Mouse (Mus musculus): ENCODE results near the gene Klrb1c.
"Not testable (repeated sequence)": the region's sequence is repeated elsewhere in the genome, so short reads cannot be mapped to it uniquely, and the experiment has no call there.

Klrb1c gene

DNA sequence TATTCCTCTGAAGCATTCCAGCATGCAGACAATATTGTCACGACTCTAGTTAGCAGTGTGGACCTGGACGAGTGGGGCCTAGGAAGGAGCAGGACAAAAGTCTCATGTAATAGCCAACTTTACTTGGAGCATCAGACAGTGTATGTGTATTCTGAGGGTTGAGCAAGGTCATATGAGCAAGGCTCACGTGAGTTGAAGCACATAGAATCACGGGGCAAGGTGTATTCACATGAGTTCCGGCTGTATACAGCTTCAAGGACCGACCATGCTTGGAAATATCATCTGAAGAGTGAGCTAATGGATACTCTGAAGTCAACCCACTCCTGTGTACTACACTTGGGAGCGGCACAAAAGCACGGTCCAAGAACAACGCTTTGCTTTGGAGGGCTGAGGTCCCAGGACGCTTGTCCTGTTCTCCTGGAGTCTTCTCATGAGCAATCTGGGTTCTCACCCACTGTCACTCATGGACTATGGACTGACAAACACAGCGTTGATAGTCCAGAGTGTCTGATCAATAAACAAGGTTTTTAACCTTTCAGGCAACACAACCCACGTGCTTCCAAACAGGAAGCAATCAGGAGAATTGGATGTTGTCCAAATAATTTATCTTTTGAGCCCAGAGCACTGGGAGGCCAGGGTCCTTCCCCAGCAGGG is 34.1 kb downstream of the Klrb1c start:
- not testable (repeated sequence) for DNase-seq

DNA sequence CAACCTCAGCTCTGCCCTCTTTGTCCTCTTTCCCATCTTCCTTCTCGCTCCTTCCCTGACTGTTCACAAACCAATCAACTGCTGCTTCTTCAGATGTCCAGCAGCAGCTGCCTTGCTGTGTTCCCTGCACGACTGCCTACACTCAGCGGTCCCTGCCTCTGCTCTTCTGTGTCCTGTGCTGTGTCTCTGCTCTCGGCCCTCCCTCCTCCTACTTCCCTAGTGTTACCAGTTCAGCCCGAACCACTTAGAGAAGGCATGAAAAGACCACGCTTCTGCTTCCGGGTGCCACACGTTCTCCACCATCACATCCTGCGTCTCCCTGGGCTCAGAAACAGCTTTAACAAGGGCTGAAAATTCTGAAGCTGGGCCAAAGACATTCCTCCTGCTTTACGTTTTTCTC is 34.8 kb downstream of the Klrb1c start:
- DNase-seq, result peak in 1 of 2 experiments; percentile 39

DNA sequence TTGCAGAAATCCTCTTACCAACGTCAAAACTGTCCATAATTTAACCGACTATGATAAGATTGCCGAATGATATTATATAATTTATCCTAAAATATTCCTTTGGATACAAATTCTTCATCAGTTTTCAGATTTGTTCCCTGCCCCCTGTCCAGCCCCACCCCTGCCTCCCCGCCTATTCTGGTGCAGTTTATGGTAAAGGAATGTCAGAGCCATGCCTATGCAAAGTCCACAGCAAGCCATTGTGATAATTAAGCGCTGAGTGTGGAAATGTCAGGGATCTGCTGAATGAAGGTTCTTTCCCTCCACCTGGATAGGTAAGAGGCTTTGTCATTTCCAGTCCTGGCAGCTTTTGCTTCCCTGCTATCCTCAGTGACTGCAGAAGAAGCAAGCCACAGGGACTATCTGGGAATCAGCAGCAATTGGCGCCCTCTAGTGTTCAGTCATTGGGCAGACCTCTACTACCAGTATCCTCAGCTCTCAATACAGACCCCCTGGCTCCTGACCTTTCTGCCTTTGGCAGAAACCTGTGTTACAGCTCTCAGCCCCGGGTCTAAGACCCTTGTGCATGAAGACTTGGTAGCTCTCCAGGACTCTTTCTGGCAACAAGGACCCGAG is 35.3 kb downstream of the Klrb1c start:
- peak; percentile 84 to 90 for DNase-seq

DNA sequence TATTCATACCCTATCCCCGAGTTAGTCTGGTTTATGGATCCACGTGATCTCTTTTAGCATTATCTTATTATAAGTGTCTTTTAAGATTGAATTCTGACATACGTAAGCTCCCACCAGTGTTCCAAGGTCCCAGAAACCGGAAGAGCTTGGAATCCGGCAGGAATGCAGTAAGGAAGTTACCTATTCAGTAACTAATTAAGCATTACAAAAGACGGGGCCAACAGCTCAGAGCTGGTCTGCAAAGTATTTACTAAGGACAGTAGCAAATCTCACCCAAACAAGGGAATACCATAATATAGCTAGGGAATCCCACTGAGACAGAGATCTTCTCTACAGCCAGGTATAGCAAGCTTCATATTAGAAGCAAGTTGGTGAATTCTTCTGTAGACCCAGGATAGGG is 42.0 kb downstream of the Klrb1c start:
- DNase-seq, result not testable (repeated sequence)

DNA sequence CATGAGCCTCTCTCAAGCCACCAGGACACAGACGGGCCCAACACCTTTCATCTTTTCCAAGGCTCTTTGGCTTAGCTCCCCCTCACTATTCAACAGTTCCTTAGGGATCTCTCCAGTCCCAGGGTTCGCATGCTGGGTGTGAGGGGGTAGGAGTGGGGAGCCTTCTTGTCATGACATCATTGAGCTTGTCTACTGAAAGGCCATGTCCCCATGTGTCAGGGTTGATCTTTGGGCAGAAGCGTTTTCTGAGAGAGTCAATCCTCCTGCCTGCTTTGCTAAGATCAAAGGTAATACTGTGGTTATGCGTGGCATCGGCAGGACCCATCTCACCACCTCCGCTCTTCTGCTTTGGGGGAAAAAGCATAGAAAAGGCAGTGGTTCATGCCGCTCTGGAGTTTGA is 51.6 kb downstream of the Klrb1c start:
- no peak for DNase-seq

DNA sequence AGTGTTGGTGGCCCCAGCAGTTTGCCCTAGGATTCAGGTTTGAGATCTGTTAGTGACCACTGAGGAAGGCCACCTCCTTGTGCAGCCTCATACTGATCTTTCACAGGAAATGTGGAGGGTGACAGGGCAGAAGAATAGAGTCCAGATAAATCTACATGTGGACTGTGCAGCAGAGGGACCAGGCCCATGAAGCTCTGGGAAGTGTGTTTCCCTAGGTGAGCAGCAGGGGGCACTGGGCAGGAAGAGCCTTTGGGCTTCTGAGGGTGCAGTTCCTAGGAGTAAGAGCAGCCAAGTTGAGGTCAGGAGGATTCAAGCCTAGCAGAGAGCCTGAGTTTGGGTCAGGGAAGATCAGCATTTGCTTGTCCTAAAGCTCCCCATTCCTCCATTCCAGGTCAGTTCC is 52.9 kb downstream of the Klrb1c start:
- peak; percentile 40 to 48 for DNase-seq

DNA sequence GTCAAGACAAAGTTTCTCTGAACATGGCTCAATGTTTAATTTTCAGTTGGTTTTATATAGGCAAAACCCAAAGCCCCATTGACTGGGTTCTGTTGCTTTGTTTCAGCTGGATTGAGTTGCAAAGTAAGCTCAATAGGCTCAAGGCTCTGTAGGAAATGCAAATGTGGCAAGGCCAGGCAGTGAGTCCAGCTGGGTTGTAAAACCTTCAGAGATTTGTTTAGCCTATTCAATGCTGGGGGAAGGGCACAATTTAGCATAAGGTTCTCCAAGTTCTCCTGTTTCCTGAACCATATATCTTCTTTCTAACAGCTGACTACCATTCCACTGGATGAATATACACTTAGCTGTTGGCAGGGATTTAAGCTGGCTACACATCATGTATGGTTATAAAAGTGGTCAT is 54.1 kb downstream of the Klrb1c start:
- peak in 1 of 2 experiments; percentile 25 for DNase-seq

DNA sequence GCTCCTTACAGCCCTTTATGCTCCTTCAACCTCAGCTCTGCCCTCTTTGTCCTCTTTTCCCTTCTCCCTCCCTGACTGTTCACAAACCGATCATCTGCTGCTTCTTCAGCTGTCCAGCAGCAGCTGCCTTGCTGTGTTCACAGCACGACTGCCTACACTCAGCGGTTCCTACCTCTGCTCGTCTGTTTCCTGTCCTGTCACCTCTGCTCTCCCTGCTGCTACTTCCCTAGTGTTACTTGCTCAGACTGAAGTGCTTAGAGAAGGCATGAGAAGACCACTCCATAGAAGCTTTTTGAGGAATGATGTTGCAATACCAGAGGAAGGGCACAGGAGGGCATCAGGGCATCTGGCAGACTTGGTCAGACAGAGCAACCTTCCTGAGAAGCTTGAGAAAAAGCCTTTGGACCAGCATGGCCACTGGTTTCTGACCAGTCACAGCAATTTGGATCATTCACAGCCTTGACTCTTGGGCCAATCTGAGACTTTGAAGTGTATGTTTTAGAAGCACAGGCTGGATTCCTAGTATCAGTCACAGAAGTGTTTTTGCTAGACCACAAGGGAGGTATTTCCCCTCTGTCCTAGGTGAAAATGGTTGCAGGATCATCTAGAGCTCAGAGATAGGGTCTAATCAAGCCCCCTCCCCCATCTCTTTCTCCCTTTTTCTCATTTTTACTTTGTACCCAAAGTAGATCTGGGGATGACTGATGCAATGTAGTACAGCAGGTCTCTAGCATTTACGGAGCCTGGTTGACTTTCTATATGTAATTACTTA is 54.9 kb downstream of the Klrb1c start:
- no peak for DNase-seq

DNA sequence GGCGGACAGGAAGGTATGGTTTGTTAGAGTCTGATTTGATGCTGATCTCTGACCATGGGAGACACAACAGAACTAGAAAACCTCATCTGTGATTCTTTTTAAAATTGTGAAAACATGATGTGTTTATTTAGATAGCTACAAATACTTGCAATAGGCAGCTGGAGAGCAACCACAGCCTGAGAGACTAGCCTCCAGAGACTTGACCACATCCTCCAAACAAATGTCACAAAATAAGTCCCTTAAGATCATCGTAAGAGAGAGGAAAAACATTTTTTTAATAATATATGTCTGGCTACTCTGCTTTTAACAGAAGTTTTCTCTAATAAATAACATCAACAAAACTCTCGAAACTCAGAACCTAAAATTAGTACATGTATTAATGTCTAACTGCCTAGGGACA is 57.0 kb downstream of the Klrb1c start:
- peak in 1 of 2 experiments; percentile 32 for DNase-seq

Data from kidney, postnatal 4 days (tissue).